Mouse (Mus musculus) kidney, postnatal 0 days (tissue): ENCODE results near the gene Gm20388. TPM values are rescaled to one million over a fixed set of nuclear protein-coding genes. Genes with fewer than 3 reads are reported as not detected.

Experiments used
- ATAC-seq: fragments of 200-750 bp; cut with Nextera tagmentation; replicated peaks from 2 replicates; pipeline ENCODE4 v1.8.0; 2017; ENCODE audit warnings: low read depth, moderate number of reproducible peaks, moderate TSS enrichment, moderate library complexity; ENCODE audit not compliant: low FRiP score
- DNase-seq: peaks from one replicate; pipeline ENCODE4 v3.0.0-alpha.2; 2016; ENCODE audit warnings: low spot score
- H3K27ac ChIP-seq: fragments of 300-500 bp; sonication (generic); 2 replicates; pipeline ENCODE4 v1.5.1; 2014; ENCODE audit warnings: mild to moderate bottlenecking
- H3K27me3 ChIP-seq: fragments of 300-500 bp; sonication (generic); 2 replicates; pipeline ENCODE4 v1.6.1; 2014; ENCODE audit warnings: low read length, mixed read lengths; ENCODE audit not compliant: insufficient read depth
- H3K36me3 ChIP-seq: fragments of 300-500 bp; sonication (generic); 2 replicates; pipeline ENCODE4 v1.6.1; 2014; ENCODE audit warnings: low read length, mixed read lengths; ENCODE audit not compliant: insufficient read depth
- H3K4me1 ChIP-seq: fragments of 300-500 bp; sonication (generic); replicated peaks from 2 replicates; pipeline ENCODE4 v1.6.1; 2014; ENCODE audit warnings: antibody characterized with exemption, low read length, mixed read lengths; ENCODE audit not compliant: insufficient read depth
- H3K4me2 ChIP-seq: fragments of 300-500 bp; sonication (generic); 2 replicates; pipeline ENCODE4 v1.6.1; 2014; ENCODE audit warnings: mild to moderate bottlenecking, low read length, moderate library complexity, mixed read lengths
- H3K4me3 ChIP-seq: fragments of 300-500 bp; sonication (generic); replicated peaks from 2 replicates; pipeline ENCODE4 v1.5.1; 2014; ENCODE audit warnings: low read depth, low read length
- H3K9ac ChIP-seq: fragments of 300-500 bp; sonication (generic); 2 replicates; pipeline ENCODE4 v1.6.1; 2014; ENCODE audit warnings: low read depth, low read length
- H3K9me3 ChIP-seq: fragments of 300-500 bp; sonication (generic); replicated peaks from 2 replicates; pipeline ENCODE4 v1.6.1; 2016; ENCODE audit warnings: low read length, inconsistent platforms, mixed read lengths
- CTCF ChIP-seq: IDR thresholded peaks from 2 replicates; pipeline ENCODE4 v1.5.1; 2016; ENCODE audit warnings: antibody characterized with exemption, low read depth, mild to moderate bottlenecking, moderate library complexity
- WGBS: fragments of 180-500 bp; shearing (Covaris S2); extraction: QIAGEN DNeasy Blood & Tissue Kit; methylation state at CpG from one replicate; pipeline ENCODE4 v1.1.7; 2014; 5-methylcytosine and 5-hydroxymethylcytosine counted together
- polyA plus RNA-seq: library from polyadenylated mRNA; unstranded; fragments of >200 nt; fragmentation: Nextera tagmentation; extraction: Ambion mirVana; gene quantifications from 2 replicates; pipeline ENCODE4 v1.2.1, GENCODE M21; 2015

Gene Gm20388
- polyA plus RNA-seq, 1 experiment from 2014 or later, result not detected

DNA sequence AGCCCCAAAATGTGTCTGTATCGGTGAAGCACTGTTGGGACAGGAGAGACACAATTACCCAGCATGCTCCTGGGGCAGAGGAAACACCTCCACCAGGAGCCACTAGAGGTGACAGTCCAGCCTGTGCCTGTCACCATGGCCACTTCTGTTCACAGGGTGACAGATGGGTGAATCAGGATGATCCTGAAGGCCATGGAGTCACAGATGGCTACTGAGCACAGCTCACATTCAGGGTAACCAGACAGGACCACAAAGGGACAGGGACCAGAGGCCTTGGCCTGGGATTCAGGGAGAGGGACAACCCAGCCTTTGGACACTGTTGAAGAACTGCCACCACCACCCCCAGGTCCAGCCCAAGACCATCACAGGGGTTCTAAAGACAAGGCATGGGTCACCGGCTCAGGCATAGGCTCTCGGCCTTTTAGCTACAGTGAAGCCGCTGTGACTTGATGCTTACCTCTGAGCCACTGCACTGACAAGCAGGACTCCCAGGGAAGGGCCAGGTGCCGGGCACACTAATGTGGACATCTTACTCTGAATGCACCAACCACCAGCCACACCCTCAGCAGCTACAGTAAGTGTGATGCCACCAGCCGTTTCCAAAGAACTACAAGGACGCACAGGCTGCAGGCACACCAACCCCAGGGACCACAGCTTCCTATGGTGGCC is 1649.9 kb downstream of the Gm20388 start:
- Histone ChIP-seq H3K36me3 (peaks cover 19% of the 10 kb centered on the region), H3K9ac (no peak overlapping the region), H3K4me2 (no peak overlapping the region), H3K4me1 (no peaks in the 10 kb centered on the region), H3K4me3 (no peak overlapping the region), H3K27ac (no peak overlapping the region), H3K9me3 (no peaks in the 10 kb centered on the region), H3K27me3 (no peaks in the 10 kb centered on the region)
- 92% methylated on average over 7 of the region's 7 CpGs for WGBS
- no peak for ATAC-seq
- TF ChIP-seq CTCF, result no peak
- DNase-seq, result no peak

DNA sequence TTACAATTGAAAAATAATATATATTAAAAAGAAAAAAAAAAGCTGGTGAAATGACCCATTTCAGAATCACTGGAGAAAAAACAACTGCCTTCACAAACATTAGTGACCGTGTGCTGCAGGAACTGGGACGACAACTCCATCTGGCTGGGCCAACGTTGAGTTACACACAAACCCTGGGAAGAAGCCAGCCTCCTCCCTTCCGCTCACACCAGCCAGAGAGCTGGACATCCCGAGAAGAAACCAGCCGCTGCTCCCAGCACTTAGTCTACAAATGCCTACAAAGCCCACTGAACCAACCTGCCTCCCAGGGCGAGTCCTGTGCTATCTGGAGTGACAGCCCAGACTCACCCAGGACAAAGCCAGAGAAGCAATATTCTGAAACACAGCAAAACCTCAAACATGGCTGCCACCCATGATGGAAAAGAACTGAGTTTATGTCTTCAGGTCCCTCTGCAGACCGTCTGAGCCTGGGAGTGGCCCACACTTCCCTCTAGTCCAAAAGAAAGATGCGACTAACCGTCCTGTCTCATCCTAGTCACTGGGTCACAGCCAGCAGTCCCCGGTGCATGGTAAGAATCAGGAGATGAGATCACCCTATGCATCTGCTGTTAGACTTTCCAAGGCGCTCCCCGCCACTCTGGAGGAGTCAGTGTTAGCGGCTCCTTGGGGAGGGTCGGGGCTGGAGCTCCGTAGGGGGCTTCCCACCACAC is 1651.2 kb downstream of the Gm20388 start:
- TF ChIP-seq CTCF, result no peak
- no peak overlapping the region for H3K4me2 ChIP-seq
- peaks cover 18% of the 10 kb centered on the region; the same call in 1 of the 2 replicates for H3K36me3 ChIP-seq
- ATAC-seq (no peak), DNase-seq (peak; percentile 14)
- no peak overlapping the region for H3K4me3 ChIP-seq
- H3K9me3 ChIP-seq, result no peaks in the 10 kb centered on the region
- H3K27me3 ChIP-seq, result no peaks in the 10 kb centered on the region
- H3K27ac ChIP-seq, result no peak overlapping the region
- WGBS, result 79% methylated on average over 16 of the region's 16 CpGs
- H3K9ac ChIP-seq, result no peak overlapping the region
- no peaks in the 10 kb centered on the region for H3K4me1 ChIP-seq

DNA sequence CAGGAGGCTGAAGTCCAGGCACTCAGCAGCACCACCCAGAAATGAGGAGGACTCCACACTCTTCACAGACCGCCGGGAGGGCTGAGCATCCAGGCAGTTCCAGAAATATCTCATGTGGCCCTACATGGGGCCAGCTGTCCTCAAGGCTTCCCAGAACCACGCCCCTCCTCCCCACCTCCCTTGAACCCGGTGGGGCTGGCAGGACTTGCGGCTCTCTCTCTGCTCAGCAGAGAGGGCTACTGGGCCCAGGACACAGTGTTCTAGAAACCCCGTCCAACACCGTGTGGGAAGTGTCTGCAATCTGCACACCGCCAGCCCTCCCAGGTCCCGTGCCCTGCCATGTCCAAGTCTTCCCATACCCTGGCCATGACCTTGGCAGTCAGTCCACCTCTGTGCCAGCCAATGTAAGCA is 1652.3 kb downstream of the Gm20388 start:
- ATAC-seq, result no peak
- 72% methylated on average over 9 of the region's 9 CpGs for WGBS

DNA sequence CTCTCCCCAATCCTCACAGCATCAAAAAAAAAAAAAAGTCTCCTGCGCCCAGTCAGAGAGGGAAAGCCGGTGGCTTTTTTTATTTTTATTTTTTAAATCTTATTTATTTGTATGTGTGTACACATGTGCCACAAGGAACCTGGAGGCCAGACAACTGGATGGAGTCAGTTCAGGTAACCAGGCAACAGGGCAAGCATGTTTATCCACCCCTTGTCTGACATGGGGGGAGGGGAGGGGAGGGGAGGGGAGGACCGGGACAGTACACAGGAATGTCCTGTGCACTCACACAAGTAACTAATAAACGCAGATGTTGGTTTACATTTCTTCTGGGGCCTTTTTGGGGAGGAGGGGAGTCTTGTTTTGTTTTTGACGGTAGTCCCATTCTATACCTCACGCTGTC is 1653.1 kb downstream of the Gm20388 start:
- no peak overlapping the region for H3K4me2 ChIP-seq
- no peaks in the 10 kb centered on the region for H3K9me3 ChIP-seq
- no peaks in the 10 kb centered on the region for H3K27me3 ChIP-seq
- H3K4me1 ChIP-seq, result no peaks in the 10 kb centered on the region
- TF ChIP-seq CTCF, result no peak
- no peak for ATAC-seq
- no peak overlapping the region for H3K4me3 ChIP-seq
- no peak for DNase-seq
- peaks cover 11% of the 10 kb centered on the region; the same call in 1 of the 2 replicates for H3K36me3 ChIP-seq
- H3K9ac ChIP-seq, result no peak overlapping the region
- H3K27ac ChIP-seq, result no peak overlapping the region
- WGBS, result 74% methylated on average over 6 of the region's 6 CpGs

More for the DNA sequence above, 1652.3 kb downstream of the Gm20388 start:
- Histone ChIP-seq H3K27me3 (no peaks in the 10 kb centered on the region), H3K4me1 (no peaks in the 10 kb centered on the region), H3K27ac (no peak overlapping the region), H3K9me3 (no peaks in the 10 kb centered on the region), H3K9ac (no peak overlapping the region), H3K4me2 (no peak overlapping the region), H3K36me3 (peaks cover 15% of the 10 kb centered on the region; the same call in 1 of the 2 replicates), H3K4me3 (no peak overlapping the region)
- no peak for DNase-seq
- no peak for TF ChIP-seq CTCF

DNA sequence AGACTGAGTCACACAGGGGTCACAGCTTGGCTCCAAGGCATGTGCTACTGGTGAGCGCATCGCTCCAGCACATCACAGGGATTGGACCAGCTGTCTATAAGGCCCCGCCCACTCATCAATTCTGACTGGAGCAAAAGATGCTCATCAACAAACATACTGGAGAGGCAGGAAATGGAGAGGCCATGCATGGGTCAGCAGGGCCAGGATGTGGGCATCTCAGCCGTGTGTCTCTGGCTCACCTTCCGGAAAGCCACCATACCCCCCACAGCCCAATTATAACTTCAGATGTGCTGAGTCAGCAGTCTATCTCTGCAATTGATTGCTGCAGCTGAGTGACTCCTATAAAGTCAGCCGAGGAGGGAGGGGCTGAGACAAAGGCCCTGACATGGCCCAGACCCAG is 1657.7 kb downstream of the Gm20388 start:
- Histone ChIP-seq H3K36me3 (0 out of 2 replicates have a peak, but pooled peaks cover 2% of the 10 kb centered on the region), H3K9me3 (no peaks in the 10 kb centered on the region), H3K4me3 (no peak overlapping the region), H3K27ac (no peak overlapping the region), H3K4me1 (no peaks in the 10 kb centered on the region), H3K9ac (no peak overlapping the region), H3K27me3 (no peaks in the 10 kb centered on the region), H3K4me2 (no peak overlapping the region)
- ATAC-seq (no peak), DNase-seq (no peak)
- 60% methylated on average over 6 of the region's 6 CpGs for WGBS
- no peak for TF ChIP-seq CTCF

DNA sequence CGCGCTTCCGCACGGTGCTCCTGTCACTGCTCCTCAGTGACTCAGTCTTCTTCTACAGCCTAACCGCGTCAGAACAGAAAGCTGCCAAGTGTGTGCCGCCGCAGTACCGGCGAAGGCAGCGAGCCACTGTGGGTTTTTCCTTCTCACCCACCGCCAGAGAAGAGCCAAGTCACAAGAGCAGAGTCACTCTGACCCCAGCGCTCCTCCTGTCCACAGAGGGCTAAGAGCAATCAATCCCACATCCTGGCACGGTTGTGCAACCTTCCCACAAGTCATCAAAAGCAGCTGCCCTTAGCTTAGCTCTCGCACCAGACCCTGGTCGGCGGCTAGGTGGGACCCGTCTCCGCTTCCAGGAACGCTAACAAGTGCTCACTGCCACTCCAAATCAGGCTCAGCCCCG is 1659.7 kb downstream of the Gm20388 start:
- Histone ChIP-seq H3K36me3 (0 out of 2 replicates have a peak, but pooled peaks cover 2% of the 10 kb centered on the region), H3K27ac (no peak overlapping the region), H3K4me3 (no peak overlapping the region), H3K9ac (no peak overlapping the region), H3K4me1 (no peaks in the 10 kb centered on the region), H3K9me3 (no peaks in the 10 kb centered on the region), H3K27me3 (no peaks in the 10 kb centered on the region), H3K4me2 (no peak overlapping the region)
- WGBS, result 78% methylated on average over 21 of the region's 21 CpGs
- TF ChIP-seq CTCF, result no peak
- DNase-seq (no peak), ATAC-seq (no peak)
